Mouse (Mus musculus) heart, postnatal 0 days (tissue): ENCODE results near the gene Kcne1.

Source experiments
- CTCF ChIP-seq: IDR thresholded peaks from 2 replicates; pipeline ENCODE4 v1.5.1; 2016; ENCODE audit warnings: antibody characterized with exemption, control low read depth, low read depth
- EP300 ChIP-seq: IDR thresholded peaks from 2 replicates; pipeline ENCODE4 v1.6.1; 2016; ENCODE audit warnings: antibody characterized with exemption, low read depth

GRCm38 (mm10) chr16:92397745-92398573 lies 38.7 kb upstream of the Kcne1 start:
- TF ChIP-seq CTCF = no peak
- TF ChIP-seq EP300 = no peak
